Mouse (Mus musculus) intestine, embryonic 14.5 days (tissue): Measurements from ENCODE around the gene Vamp1. TPM values are rescaled to one million over a fixed set of nuclear protein-coding genes. Genes with fewer than 3 reads are reported as not detected.
"Not testable (repeated sequence)": the region's sequence is repeated elsewhere in the genome, so short reads cannot be mapped to it uniquely, and the experiment has no call there.

ENCODE experiments used
- ATAC-seq: fragments of 200-750 bp; cut with Nextera tagmentation; replicated peaks from 2 replicates; pipeline ENCODE4 v1.8.0; 2017; ENCODE audit warnings: low read depth, moderate number of reproducible peaks, moderate TSS enrichment, moderate library complexity; ENCODE audit not compliant: low FRiP score, low TSS enrichment
- DNase-seq: peaks from one replicate; pipeline ENCODE4 v3.0.0-alpha.2; 2018; ENCODE audit warnings: low spot score
- H3K27ac ChIP-seq: fragments of 300-500 bp; sonication (generic); 2 replicates; pipeline ENCODE4 v1.5.1; 2014; ENCODE audit warnings: low read depth, mild to moderate bottlenecking, control low read depth
- H3K27me3 ChIP-seq: fragments of 300-500 bp; sonication (generic); replicated peaks from 2 replicates; pipeline ENCODE4 v1.6.1; 2014; ENCODE audit warnings: low read length, control low read depth; ENCODE audit not compliant: control insufficient read depth, insufficient read depth
- H3K36me3 ChIP-seq: fragments of 300-500 bp; sonication (generic); 2 replicates; pipeline ENCODE4 v1.6.1; 2014; ENCODE audit warnings: low read length, control low read depth; ENCODE audit not compliant: control insufficient read depth, insufficient read depth
- H3K4me1 ChIP-seq: fragments of 300-500 bp; sonication (generic); replicated peaks from 2 replicates; pipeline ENCODE4 v1.6.1; 2014; ENCODE audit warnings: low read length, control low read depth, mixed read lengths; ENCODE audit not compliant: control insufficient read depth, insufficient read depth
- H3K4me2 ChIP-seq: fragments of 300-500 bp; sonication (generic); 2 replicates; pipeline ENCODE4 v1.6.1; 2014; ENCODE audit warnings: low read length
- H3K4me3 ChIP-seq: fragments of 300-500 bp; sonication (generic); 2 replicates; pipeline ENCODE4 v1.5.1; 2014; ENCODE audit warnings: low read depth, low read length, control low read depth, mixed read lengths
- H3K9ac ChIP-seq: fragments of 300-500 bp; sonication (generic); 2 replicates; pipeline ENCODE4 v1.6.1; 2014; ENCODE audit warnings: mild to moderate bottlenecking, low read length
- H3K9me3 ChIP-seq: fragments of 300-500 bp; sonication (generic); 2 replicates; pipeline ENCODE4 v1.6.1; 2016; ENCODE audit warnings: low read length, control low read depth; ENCODE audit not compliant: control insufficient read depth
- whole genome bisulfite sequencing: fragments of 180-500 bp; shearing (Covaris S2); extraction: QIAGEN DNeasy Blood & Tissue Kit; methylation state at CpG from one replicate; pipeline ENCODE4 v1.1.7; 2014; 5-methylcytosine and 5-hydroxymethylcytosine counted together
- polyA plus RNA-seq: library from polyadenylated mRNA; unstranded; fragments of >200 nt; fragmentation: Nextera tagmentation; extraction: Ambion mirVana; gene quantifications from 2 replicates; pipeline ENCODE4 v1.2.1, GENCODE M21; 2014

The Vamp1 gene
- polyA plus RNA-seq, 1 experiment from 2014 or later: 2.7 TPM

- no peak for DNase-seq
- no peaks in the 10 kb centered on the region for H3K9me3 ChIP-seq
- no peak overlapping the region for H3K4me2 ChIP-seq
- no peaks in the 10 kb centered on the region for H3K4me1 ChIP-seq
- H3K36me3 ChIP-seq: no peaks in the 10 kb centered on the region
- no peak overlapping the region for H3K9ac ChIP-seq
- H3K4me3 ChIP-seq: no peak overlapping the region
- WGBS: 73% methylated on average over 9 of the region's 9 CpGs
- no peak for ATAC-seq
- H3K27ac ChIP-seq: no peak overlapping the region
- no peaks in the 10 kb centered on the region for H3K27me3 ChIP-seq
Observed at GRCm38 (mm10) chr6:125264219-125264618, 48.9 kb downstream of the Vamp1 start.

- Histone ChIP-seq H3K4me1 (no peaks in the 10 kb centered on the region), H3K27ac (no peak overlapping the region), H3K36me3 (no peaks in the 10 kb centered on the region), H3K4me2 (no peak overlapping the region), H3K4me3 (no peak overlapping the region), H3K27me3 (no peaks in the 10 kb centered on the region), H3K9ac (no peak overlapping the region), H3K9me3 (no peaks in the 10 kb centered on the region)
- no peak for DNase-seq
- no peak for ATAC-seq
- whole genome bisulfite sequencing: 58% methylated on average over 10 of the region's 10 CpGs
Observed at GRCm38 (mm10) chr6:125265239-125265638, 49.9 kb downstream of the Vamp1 start.

DNA sequence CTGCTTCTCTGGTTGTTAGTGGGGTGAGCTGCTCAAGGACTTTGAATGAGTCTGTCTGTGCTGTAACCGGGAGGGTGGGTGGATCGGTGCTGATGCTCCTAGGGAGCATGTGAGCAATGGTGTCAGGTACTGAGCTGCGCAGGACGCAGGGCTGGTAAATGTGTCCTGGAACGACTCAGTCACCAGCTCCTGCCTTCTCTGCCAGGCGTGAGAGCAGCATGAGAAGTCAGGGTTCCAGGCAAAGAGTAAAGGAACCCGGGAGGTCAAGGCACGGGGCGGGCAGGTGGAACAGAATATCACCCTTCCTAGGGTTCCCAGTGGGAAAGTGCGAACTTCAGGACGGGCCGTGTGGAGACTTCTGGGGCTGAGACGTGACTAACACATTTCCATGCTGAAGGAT lies 50.7 kb downstream of the Vamp1 start:
- ATAC-seq (no peak), DNase-seq (no peak)
- Histone ChIP-seq H3K27ac (no peak overlapping the region), H3K4me2 (no peak overlapping the region), H3K9me3 (no peaks in the 10 kb centered on the region), H3K9ac (no peak overlapping the region), H3K4me1 (no peaks in the 10 kb centered on the region), H3K27me3 (no peaks in the 10 kb centered on the region), H3K4me3 (no peak overlapping the region), H3K36me3 (no peaks in the 10 kb centered on the region)
- 71% methylated on average over 13 of the region's 13 CpGs for WGBS

DNA sequence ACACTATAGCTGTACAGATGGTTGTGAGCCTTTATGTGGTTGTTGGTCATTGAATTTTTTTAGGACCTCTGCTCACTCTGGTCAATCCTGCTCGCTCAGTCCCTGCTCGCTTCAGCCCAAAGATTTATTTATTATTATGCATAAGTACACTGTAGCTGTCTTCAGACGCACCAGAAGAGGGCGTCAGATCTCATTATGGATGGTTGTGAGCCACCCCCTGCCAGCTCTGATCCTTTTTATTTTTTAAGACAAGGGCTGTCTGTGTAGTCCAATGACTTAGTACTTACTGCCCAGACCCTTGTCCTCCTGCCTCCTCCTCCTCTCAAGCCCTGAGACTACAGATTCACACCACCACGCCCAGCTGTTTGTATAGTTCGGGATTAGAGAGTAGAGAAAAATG lies 51.2 kb downstream of the Vamp1 start:
- H3K9ac ChIP-seq, DNase-seq, H3K27me3 ChIP-seq, H3K4me1 ChIP-seq, H3K4me3 ChIP-seq, H3K4me2 ChIP-seq, H3K9me3 ChIP-seq, H3K36me3 ChIP-seq, H3K27ac ChIP-seq, ATAC-seq: not testable (repeated sequence)
- 62% methylated on average over 6 of the region's 6 CpGs for WGBS

- WGBS: 77% methylated on average over 3 of the region's 3 CpGs
- no peak overlapping the region for H3K9ac ChIP-seq
Observed at GRCm38 (mm10) chr6:125267469-125267868, 52.1 kb downstream of the Vamp1 start.

GRCm38 (mm10) chr6:125268799-125269198 lies 53.4 kb downstream of the Vamp1 start:
- Histone ChIP-seq H3K9ac (no peak overlapping the region), H3K4me3 (no peak overlapping the region), H3K4me2 (no peak overlapping the region), H3K36me3 (no peaks in the 10 kb centered on the region), H3K9me3 (no peaks in the 10 kb centered on the region), H3K4me1 (peaks cover 4% of the 10 kb centered on the region), H3K27ac (no peak overlapping the region), H3K27me3 (no peaks in the 10 kb centered on the region)
- WGBS: 49% methylated on average over 6 of the region's 6 CpGs
- ATAC-seq: no peak
- no peak for DNase-seq

More at GRCm38 (mm10) chr6:125267469-125267868, 52.1 kb downstream of the Vamp1 start:
- Histone ChIP-seq H3K27ac (no peak overlapping the region), H3K36me3 (no peaks in the 10 kb centered on the region), H3K4me3 (no peak overlapping the region), H3K4me2 (no peak overlapping the region), H3K27me3 (no peaks in the 10 kb centered on the region), H3K9me3 (no peaks in the 10 kb centered on the region), H3K4me1 (peaks cover 4% of the 10 kb centered on the region)
- DNase-seq (no peak), ATAC-seq (no peak)

- H3K4me1 ChIP-seq: peaks cover 4% of the 10 kb centered on the region
- 16% methylated on average over 17 of the region's 17 CpGs for WGBS
- H3K9ac ChIP-seq: no peak overlapping the region
- ATAC-seq (peak; percentile 87), DNase-seq (peak; percentile 95)
- peak overlapping the region; percentile 44 for H3K4me2 ChIP-seq
- no peaks in the 10 kb centered on the region for H3K27me3 ChIP-seq
- H3K27ac ChIP-seq: no peak overlapping the region
- no peaks in the 10 kb centered on the region for H3K36me3 ChIP-seq
- H3K9me3 ChIP-seq: no peaks in the 10 kb centered on the region
- H3K4me3 ChIP-seq: no peak overlapping the region
Observed at GRCm38 (mm10) chr6:125271455-125272227, 56.3 kb downstream of the Vamp1 start.

- H3K9ac ChIP-seq: no peak overlapping the region
- ATAC-seq: no peak
- H3K9me3 ChIP-seq: no peaks in the 10 kb centered on the region
- no peak for DNase-seq
- H3K27ac ChIP-seq: no peak overlapping the region
- H3K27me3 ChIP-seq: no peaks in the 10 kb centered on the region
- no peaks in the 10 kb centered on the region for H3K36me3 ChIP-seq
- no peak overlapping the region for H3K4me3 ChIP-seq
- H3K4me2 ChIP-seq: no peak overlapping the region
- peaks cover 4% of the 10 kb centered on the region for H3K4me1 ChIP-seq
- WGBS: 77% methylated on average over 10 of the region's 10 CpGs
Observed at GRCm38 (mm10) chr6:125272228-125272785, 57.0 kb downstream of the Vamp1 start.
